Mouse (Mus musculus) erythroblast, embryonic 14.5 days (primary cell): ENCODE data around the gene Vps11. TPM values are rescaled to one million over a fixed set of nuclear protein-coding genes. Genes with fewer than 3 reads are reported as not detected.
A peak's percentile ranks its signal among the peaks of the same experiment; 100 is the strongest.
"Not testable (repeated sequence)": the region's sequence is repeated elsewhere in the genome, so short reads cannot be mapped to it uniquely, and the experiment has no call there.

Experiments used
- H3K27me3 ChIP-seq: 2 replicates; pipeline ENCODE4 v1.6.1; 2012; ENCODE audit warnings: inconsistent platforms; ENCODE audit not compliant: control insufficient read depth
- H3K36me3 ChIP-seq: 2 replicates; pipeline ENCODE4 v1.6.1; 2012; ENCODE audit warnings: mild to moderate bottlenecking, inconsistent platforms; ENCODE audit not compliant: control insufficient read depth
- H3K4me1 ChIP-seq: 2 replicates; pipeline ENCODE4 v1.6.1; 2012; ENCODE audit warnings: inconsistent platforms; ENCODE audit not compliant: control insufficient read depth
- H3K4me3 ChIP-seq: replicated peaks from 2 replicates; pipeline ENCODE3; 2012; ENCODE audit warnings: moderate library complexity, mild to moderate bottlenecking, inconsistent platforms
- H3K9me3 ChIP-seq: 2 replicates; pipeline ENCODE4 v1.6.1; 2012; ENCODE audit warnings: low read length, inconsistent platforms, mixed read lengths; ENCODE audit not compliant: control insufficient read depth
- GATA1 ChIP-seq: IDR thresholded peaks from 2 replicates; pipeline ENCODE4 v1.6.1; 2012; ENCODE audit warnings: low read length, inconsistent platforms, mixed read lengths
- TAL1 ChIP-seq: IDR thresholded peaks from 3 replicates; pipeline ENCODE4 v1.6.1; 2012; ENCODE audit warnings: low read length, inconsistent platforms, mixed read lengths
- polyA plus RNA-seq: library from polyadenylated mRNA; stranded (reverse); fragments of >175 nt; gene quantifications from 2 replicates; pipeline ENCODE4 v1.2.3, GENCODE M21; 2012

Gene Vps11
- 1.4 and 1.5 TPM in 2 replicates for polyA plus RNA-seq

DNA sequence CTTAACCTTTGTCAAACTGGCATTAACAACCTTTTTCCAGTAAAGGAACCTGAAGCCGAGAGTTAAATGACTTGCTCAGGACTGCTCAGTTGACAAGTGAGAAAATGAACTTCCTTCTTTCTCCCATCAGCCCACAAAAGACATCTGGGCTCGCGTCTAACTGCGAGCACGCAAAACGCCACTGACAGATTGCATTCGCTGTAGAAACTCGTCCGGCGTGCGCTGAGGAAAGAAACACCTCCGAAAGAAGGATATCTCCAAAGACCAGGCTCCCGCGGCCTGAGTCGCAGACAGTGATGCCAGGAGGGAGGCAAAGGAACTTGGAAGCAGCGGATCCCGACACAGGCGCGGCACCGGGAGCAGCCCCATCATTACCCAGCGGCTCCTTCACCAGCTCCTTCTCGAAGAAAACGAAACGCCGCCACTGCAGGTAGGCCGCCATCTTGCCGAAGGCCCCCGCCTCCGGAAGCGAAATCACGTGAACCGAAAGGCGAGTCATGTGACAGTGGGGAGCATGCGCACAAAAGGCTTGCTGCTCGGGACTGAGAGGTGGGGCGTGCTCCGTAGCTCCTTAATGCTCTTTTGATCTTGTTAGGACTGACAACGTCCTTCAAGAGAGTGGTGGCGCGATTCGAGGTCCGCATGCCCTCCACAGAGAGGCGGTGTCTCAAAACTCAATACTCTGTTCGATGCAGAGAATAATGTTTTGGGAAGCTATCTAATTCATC, at the start of gene Vps11:
Gene Vps11, minus strand, starts transcription at position 481 of the 728 bp plus-strand sequence.
- H3K4me1 ChIP-seq = peaks cover 33% of the 10 kb centered on the region
- H3K4me3 ChIP-seq = peak within 1 kb of the TSS; percentile 82
- H3K9me3 ChIP-seq = no peaks in the 10 kb centered on the region
- peaks cover 35% of the 10 kb centered on the region for H3K36me3 ChIP-seq
- TF ChIP-seq TAL1 = no peak
- no peak for TF ChIP-seq GATA1
- no peaks in the 10 kb centered on the region for H3K27me3 ChIP-seq

DNA sequence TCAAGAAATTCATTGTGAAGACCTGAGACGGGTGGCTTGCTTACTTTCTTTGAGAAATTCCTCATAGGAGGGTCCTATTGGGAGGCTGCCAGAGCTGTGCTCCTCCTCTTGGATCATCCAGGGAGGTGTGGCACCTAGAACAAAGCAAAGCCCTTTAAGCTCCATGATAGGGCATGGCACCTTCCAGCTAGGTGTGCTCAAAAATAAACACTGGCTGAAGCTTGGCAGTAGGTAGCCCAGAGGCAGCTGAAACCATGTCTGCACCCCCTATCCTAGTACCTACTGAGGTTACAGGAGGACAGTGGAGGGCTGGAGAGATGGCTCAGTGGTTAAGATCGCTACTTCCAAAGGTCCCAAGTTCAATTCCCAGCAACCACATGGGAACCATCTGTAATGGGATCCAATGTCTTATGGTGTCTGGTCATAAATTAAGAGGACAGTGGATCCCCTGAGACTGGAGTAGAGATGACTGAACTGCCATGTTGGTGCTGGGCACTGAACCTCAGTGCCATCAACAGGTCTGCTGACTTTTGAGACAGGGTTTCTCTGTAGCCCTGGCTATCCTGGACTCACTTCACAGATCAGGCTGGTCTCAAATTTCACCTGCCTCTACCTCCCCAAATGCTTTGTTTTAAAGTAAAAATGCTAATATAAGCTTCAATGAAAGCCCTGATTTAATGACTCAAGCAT, 49.3 kb upstream of the Vps11 start:
- H3K4me1 ChIP-seq = peaks cover 57% of the 10 kb centered on the region
- H3K27me3 ChIP-seq = no peaks in the 10 kb centered on the region
- TF ChIP-seq GATA1 (no peak), TAL1 (no peak)
- no peaks in the 10 kb centered on the region for H3K9me3 ChIP-seq
- H3K36me3 ChIP-seq = peaks cover 70% of the 10 kb centered on the region
- no peak overlapping the region for H3K4me3 ChIP-seq

DNA sequence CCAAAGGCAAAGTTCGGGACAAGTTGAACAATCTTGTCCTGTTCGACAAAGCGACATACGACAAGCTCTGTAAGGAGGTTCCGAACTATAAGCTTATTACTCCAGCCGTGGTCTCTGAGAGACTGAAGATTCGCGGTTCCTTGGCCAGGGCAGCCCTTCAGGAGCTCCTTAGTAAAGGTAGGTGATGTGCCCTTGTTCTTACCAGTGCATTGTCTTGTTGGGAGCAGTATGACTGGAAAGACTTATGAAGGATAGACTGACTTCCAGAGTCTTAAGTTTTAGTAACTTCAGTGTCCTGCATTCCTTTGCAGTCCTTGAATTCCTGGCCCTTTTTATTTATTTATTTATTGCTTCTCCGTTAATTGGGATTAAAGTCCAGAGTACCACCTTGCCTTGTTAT, 47.2 kb upstream of the Vps11 start:
- Histone ChIP-seq H3K36me3 (peaks cover 74% of the 10 kb centered on the region), H3K4me3 (peak overlapping the region; percentile 66), H3K4me1 (peaks cover 61% of the 10 kb centered on the region)
- not testable (repeated sequence) for H3K9me3 ChIP-seq, H3K27me3 ChIP-seq

DNA sequence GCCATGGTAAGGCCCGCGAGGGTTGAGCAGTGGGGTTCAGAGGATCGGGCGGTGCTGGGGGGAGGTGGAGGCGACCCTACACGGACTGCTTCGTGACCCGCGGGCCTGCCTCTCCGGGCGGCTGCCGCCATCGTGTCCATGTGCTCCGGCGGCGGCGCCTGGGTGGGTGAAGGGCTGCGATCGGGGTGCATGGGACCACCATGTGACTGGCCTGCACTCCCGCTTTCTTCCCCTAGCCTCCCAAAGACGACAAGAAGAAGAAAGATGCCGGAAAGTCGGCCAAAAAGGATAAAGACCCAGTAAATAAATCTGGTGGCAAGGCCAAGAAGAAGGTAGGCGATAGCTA, 46.3 kb upstream of the Vps11 start:
- H3K36me3 ChIP-seq = peaks cover 73% of the 10 kb centered on the region
- H3K27me3 ChIP-seq = no peaks in the 10 kb centered on the region
- H3K9me3 ChIP-seq = no peaks in the 10 kb centered on the region
- H3K4me1 ChIP-seq = peaks cover 54% of the 10 kb centered on the region
- peak overlapping the region; percentile 66 for H3K4me3 ChIP-seq
- TF ChIP-seq TAL1 (no peak), GATA1 (no peak)

DNA sequence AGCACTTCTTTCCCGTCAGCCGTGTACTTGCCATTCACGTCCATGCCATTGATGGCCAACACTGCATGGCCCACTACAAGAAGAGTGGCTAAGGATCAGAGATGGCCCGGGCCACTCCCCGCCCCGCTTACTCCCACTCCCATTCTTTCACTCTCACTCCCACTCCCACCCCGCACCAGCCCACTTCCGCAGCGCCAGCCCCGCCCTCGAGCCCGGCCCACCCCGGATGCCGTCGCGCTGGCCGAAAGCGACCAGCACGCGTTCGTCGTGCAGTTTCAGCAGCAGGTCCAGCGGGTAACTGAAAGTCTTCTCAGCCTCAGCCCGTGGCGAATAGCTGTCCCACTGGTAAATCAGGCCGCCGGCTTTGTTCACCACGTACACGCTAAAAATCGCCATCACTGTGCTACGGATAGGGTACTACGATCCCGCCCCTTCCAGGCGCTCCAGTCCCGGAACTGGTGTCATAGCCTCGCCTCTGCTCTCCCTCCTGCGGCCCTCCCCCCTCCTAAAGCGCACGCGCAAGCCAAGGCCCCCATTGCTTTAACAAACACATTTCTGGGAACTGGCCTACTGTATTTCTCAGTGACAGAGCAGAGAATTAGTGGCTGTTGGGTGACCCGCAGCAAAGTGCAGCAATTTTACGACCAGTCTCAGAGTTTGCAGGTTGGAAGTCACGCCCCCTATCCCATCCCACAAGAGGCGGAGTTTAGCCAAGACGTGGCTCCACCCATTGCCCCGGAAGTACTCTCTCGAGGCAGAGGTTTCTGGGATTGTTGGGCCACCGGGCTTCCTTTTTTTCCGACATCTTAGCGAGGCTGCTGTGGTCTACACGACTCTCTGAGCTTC, 45.7 kb upstream of the Vps11 start, which contains the start of the genes Rps25 and Trappc4:
Gene Rps25, plus strand, starts transcription at position 234 of the 846 bp plus-strand sequence.
Gene Trappc4, minus strand, starts transcription at position 695 of the 846 bp plus-strand sequence.
- peaks cover 73% of the 10 kb centered on the region for H3K36me3 ChIP-seq
- peak within 1 kb of the TSS; percentile 66 for H3K4me3 ChIP-seq
- H3K4me1 ChIP-seq = peaks cover 51% of the 10 kb centered on the region
- TF ChIP-seq GATA1 = no peak
- TF ChIP-seq TAL1 = no peak
- no peaks in the 10 kb centered on the region for H3K27me3 ChIP-seq
- no peaks in the 10 kb centered on the region for H3K9me3 ChIP-seq

DNA sequence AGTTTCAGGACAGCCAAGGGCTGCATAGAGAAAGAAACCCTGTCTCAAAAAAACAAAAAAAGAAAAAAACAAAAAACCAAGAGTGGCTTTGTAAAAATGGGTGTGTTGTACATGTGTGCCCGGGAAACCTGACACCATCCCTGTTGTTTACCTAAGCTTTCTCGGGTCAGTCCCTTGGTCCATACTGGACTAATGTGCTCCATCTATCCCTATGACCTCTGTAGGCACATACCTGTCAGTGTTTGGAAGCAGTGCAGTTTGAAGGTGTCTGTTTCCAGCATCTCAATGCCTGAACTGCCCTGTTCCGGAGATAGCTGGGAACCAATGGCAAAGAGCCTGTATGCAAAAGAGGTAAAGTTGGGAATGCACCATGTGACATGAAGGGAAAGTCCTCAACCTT, 43.5 kb upstream of the Vps11 start:
- Histone ChIP-seq H3K4me3 (no peak overlapping the region), H3K4me1 (peaks cover 35% of the 10 kb centered on the region), H3K27me3 (no peaks in the 10 kb centered on the region), H3K36me3 (peaks cover 73% of the 10 kb centered on the region), H3K9me3 (no peaks in the 10 kb centered on the region)
- TF ChIP-seq TAL1 (no peak), GATA1 (no peak)

DNA sequence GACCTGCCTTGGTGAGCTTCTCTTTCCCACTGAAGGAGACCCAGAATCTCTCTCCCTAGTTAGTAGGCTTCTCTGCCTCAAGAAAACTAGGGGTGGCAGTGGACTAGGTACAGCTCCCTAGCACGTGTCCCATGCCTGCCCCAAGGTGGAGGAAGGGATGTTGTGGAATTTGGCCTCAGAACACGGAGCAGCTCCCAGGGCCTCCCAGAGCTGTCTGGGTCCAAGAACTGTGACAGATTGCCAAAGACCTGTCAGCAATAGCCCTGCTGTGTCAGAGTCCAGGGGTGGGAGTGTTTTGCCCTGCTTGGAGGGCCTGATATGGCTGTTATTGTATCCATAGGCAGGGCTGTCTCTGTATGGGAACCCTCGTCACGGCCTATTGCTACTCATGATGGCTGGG, 39.6 kb upstream of the Vps11 start:
- peaks cover 75% of the 10 kb centered on the region for H3K36me3 ChIP-seq
- TF ChIP-seq GATA1 = no peak
- TF ChIP-seq TAL1 = no peak
- no peaks in the 10 kb centered on the region for H3K27me3 ChIP-seq
- no peaks in the 10 kb centered on the region for H3K9me3 ChIP-seq
- H3K4me1 ChIP-seq = peaks cover 47% of the 10 kb centered on the region
- H3K4me3 ChIP-seq = no peak overlapping the region

DNA sequence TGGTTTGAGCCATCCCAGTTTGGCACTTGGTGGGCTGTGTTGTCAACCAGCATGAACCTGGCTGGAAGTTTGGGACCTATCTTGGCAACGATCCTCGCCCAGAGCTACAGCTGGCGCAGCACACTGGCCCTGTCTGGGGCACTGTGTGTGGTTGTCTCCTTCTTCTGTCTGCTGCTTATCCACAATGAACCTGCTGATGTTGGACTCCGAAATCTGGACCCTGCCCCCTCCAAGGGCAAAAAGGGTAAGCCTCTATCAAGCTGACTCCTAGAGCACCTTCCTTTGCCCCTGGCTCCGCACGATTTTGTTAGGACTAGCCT, 38.3 kb upstream of the Vps11 start:
- TF ChIP-seq TAL1 = no peak
- no peak for TF ChIP-seq GATA1
- H3K9me3 ChIP-seq = no peaks in the 10 kb centered on the region
- H3K4me1 ChIP-seq = peaks cover 43% of the 10 kb centered on the region
- H3K36me3 ChIP-seq = peaks cover 65% of the 10 kb centered on the region
- no peaks in the 10 kb centered on the region for H3K27me3 ChIP-seq
- no peak overlapping the region for H3K4me3 ChIP-seq
